Mouse (Mus musculus): ENCODE data around the gene Agtr1b. TPM values are rescaled to one million over a fixed set of nuclear protein-coding genes. Genes with fewer than 3 reads are reported as not detected.

Agtr1b gene
- total RNA-seq (2014; fragmentation: Nextera tagmentation) (not detected in 2 replicates), total RNA-seq (2017) (not detected in 2 replicates)

DNA sequence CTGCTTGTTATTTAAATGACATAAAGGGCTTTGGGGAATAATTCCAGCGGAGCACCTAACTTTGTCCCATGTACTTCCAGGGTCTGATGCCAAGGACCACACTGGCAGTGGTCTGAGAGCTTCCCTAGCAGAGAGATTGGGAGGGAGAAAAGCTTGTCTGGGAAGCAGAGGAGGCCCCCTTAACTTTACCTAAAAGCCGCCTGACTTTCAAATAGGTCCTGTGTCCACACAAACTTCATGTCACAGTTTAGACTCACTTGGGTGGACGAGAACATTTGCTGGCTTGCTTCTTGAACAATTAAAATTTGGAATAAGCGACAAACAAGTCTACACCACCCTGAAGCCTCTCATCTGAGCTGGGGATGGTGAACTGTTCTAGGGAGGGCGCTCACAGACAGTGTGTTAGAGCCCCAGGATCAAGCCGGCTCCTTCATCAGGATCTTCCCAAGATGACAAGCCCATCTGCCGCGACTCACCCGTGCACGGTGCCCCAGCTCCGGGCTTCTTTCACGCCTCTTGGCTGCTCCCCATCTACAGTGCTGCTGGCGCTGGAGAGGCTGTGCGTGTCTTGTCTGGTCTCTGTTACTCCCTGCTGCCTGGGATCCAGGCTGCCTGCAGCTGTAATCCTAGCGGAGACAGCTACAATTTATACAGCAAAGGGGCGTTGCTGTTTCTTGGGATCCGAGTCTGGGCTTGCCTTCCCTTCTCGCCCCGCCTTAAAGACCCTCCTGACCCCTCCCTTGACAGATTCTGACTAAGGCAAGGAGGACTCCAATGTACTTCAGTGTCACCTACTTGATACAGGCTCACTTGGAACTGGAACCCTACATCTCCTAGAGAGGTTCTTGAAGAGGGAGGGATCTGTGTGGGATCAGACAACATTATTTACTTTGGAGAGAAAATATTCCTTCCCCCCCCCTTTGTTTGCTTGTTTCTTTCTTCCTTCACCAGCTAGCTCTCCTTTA lies at the start of gene Agtr1b:
Gene Agtr1b (minus strand): TSS at position 620 of the 965 bp plus-strand sequence.
- ATAC-seq (replicated peaks; ENCODE audit: poor library complexity, severe bottlenecking): no peak

- no peak for ATAC-seq (replicated peaks; ENCODE audit: poor library complexity, severe bottlenecking)
Measured at GRCm38 (mm10) chr3:20353598-20353997, 13.4 kb downstream of the Agtr1b start.

- peak; percentile 78; the same call in 1 of the 2 replicates for ATAC-seq (replicated peaks; ENCODE audit: poor library complexity, severe bottlenecking)
Measured at GRCm38 (mm10) chr3:20348206-20348605, 18.8 kb downstream of the Agtr1b start.

DNA sequence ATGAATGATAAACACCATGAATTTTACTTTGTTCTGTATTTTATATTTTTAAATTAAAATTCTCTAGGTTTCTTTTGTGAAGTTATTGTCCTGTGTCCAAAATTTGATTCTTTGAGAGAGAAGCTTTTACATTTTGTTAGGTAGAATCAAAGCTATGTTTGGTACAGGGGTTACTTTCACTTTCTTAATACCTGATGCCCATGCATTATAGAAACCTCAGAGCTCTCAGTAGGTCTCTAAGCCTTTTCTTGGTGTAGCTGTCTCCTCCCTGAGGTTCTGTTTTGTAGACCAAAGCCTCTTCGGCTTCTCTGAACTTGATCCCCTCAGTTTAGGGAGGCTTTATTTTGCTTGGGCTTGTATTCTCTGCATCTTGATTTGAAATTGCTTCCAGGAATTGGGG lies 26.6 kb downstream of the Agtr1b start:
- no peak for ATAC-seq (replicated peaks; ENCODE audit: poor library complexity, severe bottlenecking)

- peak; percentile 61; the same call in 1 of the 2 replicates for ATAC-seq (replicated peaks; ENCODE audit: poor library complexity, severe bottlenecking)
Measured at GRCm38 (mm10) chr3:20334681-20335080, 32.3 kb downstream of the Agtr1b start.

- ATAC-seq (replicated peaks; ENCODE audit: poor library complexity, severe bottlenecking): no peak
Measured at GRCm38 (mm10) chr3:20317233-20317632, 49.7 kb downstream of the Agtr1b start.

- ATAC-seq (replicated peaks; ENCODE audit: poor library complexity, severe bottlenecking): no peak
Measured at GRCm38 (mm10) chr3:20309142-20309541, 57.8 kb downstream of the Agtr1b start.

DNA sequence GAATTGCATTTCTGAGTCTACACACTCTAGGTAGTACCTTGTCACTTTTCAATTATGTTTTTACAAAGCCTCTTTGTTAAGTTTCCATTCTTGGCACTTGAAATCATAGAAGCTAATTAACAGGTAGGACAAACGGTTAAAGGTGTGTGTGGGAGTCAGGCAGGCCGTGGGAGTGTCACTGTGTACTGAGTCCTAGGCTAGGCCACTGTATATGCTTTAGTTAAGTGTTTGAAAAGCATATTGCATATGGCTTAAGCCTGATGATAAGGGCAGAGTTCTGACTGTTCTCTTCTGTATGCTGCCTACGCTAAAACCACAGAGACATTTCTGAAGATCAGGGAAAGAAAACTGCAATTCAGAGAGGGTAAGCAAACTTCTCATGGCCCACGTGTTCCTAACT lies 59.7 kb downstream of the Agtr1b start:
- no peak for ATAC-seq (replicated peaks; ENCODE audit: poor library complexity, severe bottlenecking)

- peak; percentile 100 for ATAC-seq (replicated peaks; ENCODE audit: poor library complexity, severe bottlenecking)
Measured at GRCm38 (mm10) chr3:20304758-20305352, 62.1 kb downstream of the Agtr1b start.

GRCm38 (mm10) chr3:20295546-20295945 lies 71.4 kb downstream of the Agtr1b start:
- ATAC-seq (replicated peaks; ENCODE audit: poor library complexity, severe bottlenecking): no peak

- ATAC-seq (replicated peaks; ENCODE audit: poor library complexity, severe bottlenecking): peak; percentile 55
Measured at GRCm38 (mm10) chr3:20294542-20295348, 72.2 kb downstream of the Agtr1b start.

GRCm38 (mm10) chr3:20291370-20291769 lies 75.6 kb downstream of the Agtr1b start:
- no peak for ATAC-seq (replicated peaks; ENCODE audit: poor library complexity, severe bottlenecking)

- no peak for ATAC-seq (replicated peaks; ENCODE audit: poor library complexity, severe bottlenecking)
Measured at GRCm38 (mm10) chr3:20288761-20289160, 78.2 kb downstream of the Agtr1b start.

DNA sequence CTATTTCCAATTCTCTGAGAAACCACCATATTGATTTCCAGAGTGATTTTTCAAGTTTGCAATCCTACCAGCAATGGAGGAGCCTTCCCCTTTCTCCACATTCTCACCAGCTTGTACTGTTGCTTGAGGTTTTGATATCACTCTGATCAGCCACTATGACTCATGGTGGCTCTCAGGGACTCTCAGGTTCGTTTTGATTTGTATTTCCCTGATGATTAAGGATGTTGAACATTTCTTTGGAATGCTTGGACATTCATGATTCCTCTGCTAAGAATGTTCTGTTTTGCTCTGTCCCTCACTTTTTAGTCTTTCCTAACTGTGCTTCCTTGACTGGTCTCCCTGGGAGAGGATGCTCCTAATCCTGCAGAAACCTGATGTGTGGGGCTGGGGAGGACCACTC lies 85.2 kb downstream of the Agtr1b start:
- no peak for ATAC-seq (replicated peaks; ENCODE audit: poor library complexity, severe bottlenecking)

DNA sequence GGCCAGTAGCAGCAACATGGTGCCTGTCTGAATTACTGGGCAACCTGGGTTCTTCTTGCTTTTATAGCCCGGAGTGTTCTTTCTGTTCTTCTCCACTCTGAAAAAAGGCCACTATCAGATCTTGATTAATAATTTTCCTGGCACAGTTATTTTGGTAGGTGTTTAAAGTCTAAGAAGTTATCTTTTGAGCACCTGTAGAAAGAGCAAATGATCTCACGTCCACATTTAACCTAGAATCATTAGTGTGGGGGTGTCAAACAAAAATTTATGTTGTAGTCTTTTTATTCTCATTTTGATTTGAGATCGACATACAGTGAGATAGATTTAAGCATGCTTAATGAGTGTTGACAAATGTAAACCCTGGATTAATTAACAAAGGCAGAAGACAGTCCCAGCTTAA lies 91.3 kb downstream of the Agtr1b start, which contains the start of gene Cpb1:
Gene Cpb1 (minus strand): TSS at position 101 of the 400 bp plus-strand sequence.
- ATAC-seq (replicated peaks; ENCODE audit: poor library complexity, severe bottlenecking): no peak

Other genes with a start within 250 kb of the Agtr1b start
- gene Gyg, start 211.9 kb downstream of the Agtr1b start, total RNA-seq (2014; fragmentation: Nextera tagmentation): 91.3 and 95.1 TPM in 2 replicates
- gene Gyg, start 211.9 kb downstream of the Agtr1b start, total RNA-seq (2017): 48.5 and 57.6 TPM in 2 replicates
- 74.5 and 86.9 TPM in 2 replicates for gene Cpa3, start 125.0 kb downstream of the Agtr1b start, total RNA-seq (2014; fragmentation: Nextera tagmentation)
- 89.5 and 112 TPM in 2 replicates for gene Cpa3, start 125.0 kb downstream of the Agtr1b start, total RNA-seq (2017)
- gene Cpb1, start 91.4 kb downstream of the Agtr1b start, total RNA-seq (2014; fragmentation: Nextera tagmentation): not detected in 2 replicates
- not detected in 2 replicates for gene Cpb1, start 91.4 kb downstream of the Agtr1b start, total RNA-seq (2017)

All from granulocyte monocyte progenitor cell, adult 5-6 weeks (primary cell).